Mouse (Mus musculus): ENCODE data around the gene Akr1b7.

DNA sequence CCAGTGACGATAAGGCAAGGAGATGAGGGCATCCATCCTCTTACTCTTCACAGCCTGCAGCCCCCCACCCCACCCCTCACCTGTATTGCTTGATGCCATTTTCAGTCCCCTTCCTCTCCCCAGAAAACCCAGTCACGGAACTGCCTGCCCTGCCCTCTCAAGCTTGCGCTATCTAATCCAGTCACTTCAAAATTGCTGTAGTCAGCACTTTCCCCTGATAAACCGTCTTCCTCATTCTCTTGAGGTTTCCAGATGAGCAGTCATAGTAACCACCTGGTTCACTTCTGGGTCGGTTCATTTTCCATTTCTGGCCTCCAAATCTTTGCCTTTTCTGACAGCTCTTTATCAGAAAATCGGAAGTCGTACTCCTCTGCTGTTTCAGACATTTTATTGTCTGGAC lies 38.3 kb upstream of the Akr1b7 start:
- TF ChIP-seq CTCF (IDR thresholded peaks at IDR 0.05; ENCODE audit: low read depth), result no peak
- no peak for TF ChIP-seq EP300 (IDR thresholded peaks at IDR 0.05; ENCODE audit: low read depth)
